Mouse (Mus musculus): Measurements from ENCODE around the gene Fam92b.
A peak's percentile ranks its signal among the peaks of the same experiment; 100 is the strongest.

Fam92b gene

GRCm38 (mm10) chr8:120177318-120178123 is at the start of gene Fam92b:
Gene Fam92b, minus strand, starts transcription at chr8:120177466.
- DNase-seq (ENCODE audit: low spot score in 2 of 2): peak; percentile 53 to 56

GRCm38 (mm10) chr8:120225421-120226151 is 48.3 kb upstream of the Fam92b start:
- peak; percentile 81 to 85 for DNase-seq (ENCODE audit: low spot score in 2 of 2)

GRCm38 (mm10) chr8:120224521-120225420 is 47.5 kb upstream of the Fam92b start:
- DNase-seq (ENCODE audit: low spot score in 2 of 2): no peak

GRCm38 (mm10) chr8:120222548-120222947 is 45.3 kb upstream of the Fam92b start:
- no peak for DNase-seq (ENCODE audit: low spot score in 2 of 2)

GRCm38 (mm10) chr8:120216855-120217830 is 39.9 kb upstream of the Fam92b start:
- DNase-seq (ENCODE audit: low spot score in 2 of 2): no peak

GRCm38 (mm10) chr8:120215416-120216141 is 38.3 kb upstream of the Fam92b start:
- no peak for DNase-seq (ENCODE audit: low spot score in 2 of 2)

GRCm38 (mm10) chr8:120213939-120214338 is 36.7 kb upstream of the Fam92b start:
- no peak for DNase-seq (ENCODE audit: low spot score in 2 of 2)

GRCm38 (mm10) chr8:120213229-120213628 is 36.0 kb upstream of the Fam92b start:
- no peak for DNase-seq (ENCODE audit: low spot score in 2 of 2)

GRCm38 (mm10) chr8:120212596-120212995 is 35.3 kb upstream of the Fam92b start:
- no peak for DNase-seq (ENCODE audit: low spot score in 2 of 2)

GRCm38 (mm10) chr8:120211345-120211744 is 34.1 kb upstream of the Fam92b start:
- DNase-seq (ENCODE audit: low spot score in 2 of 2): no peak

- no peak for DNase-seq (ENCODE audit: low spot score in 2 of 2)
These were observed 30.8 kb upstream of the Fam92b start for GRCm38 (mm10) chr8:120208113-120208512.

GRCm38 (mm10) chr8:120207364-120207763 is 30.1 kb upstream of the Fam92b start:
- DNase-seq (ENCODE audit: low spot score in 2 of 2): no peak

- no peak for DNase-seq (ENCODE audit: low spot score in 2 of 2)
These were observed 28.6 kb upstream of the Fam92b start for GRCm38 (mm10) chr8:120205916-120206315.

GRCm38 (mm10) chr8:120204736-120205360 is 27.6 kb upstream of the Fam92b start:
- DNase-seq (ENCODE audit: low spot score in 2 of 2): no peak

- no peak for DNase-seq (ENCODE audit: low spot score in 2 of 2)
These were observed 25.3 kb upstream of the Fam92b start for GRCm38 (mm10) chr8:120202546-120202945.

GRCm38 (mm10) chr8:120201351-120201750 is 24.1 kb upstream of the Fam92b start:
- DNase-seq (ENCODE audit: low spot score in 2 of 2): no peak

GRCm38 (mm10) chr8:120192118-120192517 is 14.9 kb upstream of the Fam92b start:
- DNase-seq (ENCODE audit: low spot score in 2 of 2): no peak

GRCm38 (mm10) chr8:120191633-120192032 is 14.4 kb upstream of the Fam92b start:
- DNase-seq (ENCODE audit: low spot score in 2 of 2): no peak

GRCm38 (mm10) chr8:120190810-120191413 is 13.6 kb upstream of the Fam92b start:
- DNase-seq (ENCODE audit: low spot score in 2 of 2): peak; percentile 81 to 83

All from right cerebral cortex, postnatal 36 days (tissue).